Mouse (Mus musculus) MEL (cell line): ENCODE measurements around the gene Ergic1. TPM values are rescaled to one million over a fixed set of nuclear protein-coding genes. Genes with fewer than 3 reads are reported as not detected.
A peak's percentile ranks its signal among the peaks of the same experiment; 100 is the strongest.

Experiments
- DNase-seq: peaks from one replicate; pipeline ENCODE4 v3.0.0; 2011; ENCODE audit warnings: low read depth, low spot score
- H3K27ac ChIP-seq: 2 replicates; pipeline ENCODE4 v1.5.1; 2012; ENCODE audit warnings: low read depth, mild to moderate bottlenecking, control low read depth, low read length, moderate library complexity; ENCODE audit not compliant: control insufficient read depth
- H3K27me3 ChIP-seq, 2 experiments: fragments of 150-350 bp in 1 of 2; sonication (generic) in 1 of 2; 2 replicates each; pipeline ENCODE4 v1.6.1; 2012; ENCODE audit warnings: low read length in 2 of 2, mild to moderate bottlenecking in 2 of 2, improper control_type of control experiment in 1 of 2, moderate library complexity in 1 of 2; ENCODE audit not compliant: insufficient read depth in 2 of 2, control insufficient read depth in 1 of 2
- H3K36me3 ChIP-seq, 2 experiments: 2 replicates each; pipeline ENCODE4 v1.6.1; 2012 to 2014; ENCODE audit warnings: low read length in 2 of 2, improper control_type of control experiment in 1 of 2, inconsistent platforms in 1 of 2, mild to moderate bottlenecking in 1 of 2; ENCODE audit not compliant: insufficient read depth in 2 of 2, control insufficient read depth in 1 of 2
- H3K4me1 ChIP-seq, 2 experiments: fragments of 150-350 bp in 1 of 2; sonication (generic) in 1 of 2; 2 replicates each; pipeline ENCODE4 v1.6.1; 2012; ENCODE audit warnings: low read length in 2 of 2, improper control_type of control experiment in 1 of 2, mild to moderate bottlenecking in 1 of 2; ENCODE audit not compliant: insufficient read depth in 2 of 2, control insufficient read depth in 1 of 2
- H3K4me3 ChIP-seq, 2 experiments: fragments of 150-350 bp in 1 of 2; sonication (generic) in 1 of 2; 2 replicates each; pipeline ENCODE4 v1.5.1; 2012; ENCODE audit warnings: low read depth in 2 of 2, low read length in 2 of 2, mild to moderate bottlenecking in 2 of 2, moderate library complexity in 2 of 2, control low read depth in 1 of 2, improper control_type of control experiment in 1 of 2; ENCODE audit not compliant: control insufficient read depth in 1 of 2, insufficient read depth in 1 of 2
- H3K79me2 ChIP-seq: 2 replicates; pipeline ENCODE4 v1.6.1; 2012; ENCODE audit warnings: mild to moderate bottlenecking, low read length, moderate library complexity; ENCODE audit not compliant: control insufficient read depth, poor library complexity, insufficient read depth
- H3K9ac ChIP-seq: 2 replicates; pipeline ENCODE4 v1.6.1; 2012; ENCODE audit warnings: low read depth, mild to moderate bottlenecking, control low read depth, low read length, moderate library complexity; ENCODE audit not compliant: control insufficient read depth, poor library complexity, severe bottlenecking
- H3K9me3 ChIP-seq: fragments of 150-350 bp; sonication (generic); replicated peaks from 2 replicates; pipeline ENCODE4 v1.6.1; 2012; ENCODE audit warnings: mild to moderate bottlenecking, low read length, improper control_type of control experiment, moderate library complexity; ENCODE audit not compliant: insufficient read depth
- CHD1 ChIP-seq: IDR thresholded peaks from 2 replicates; pipeline ENCODE4 v1.6.1; 2012; ENCODE audit warnings: low read depth, mild to moderate bottlenecking, inconsistent platforms, low read length, improper control_type of control experiment
- CTCF ChIP-seq, 3 experiments: IDR thresholded peaks in 2 of 3; conservative IDR thresholded peaks in 1 of 3; 2 replicates each; pipeline ENCODE4 v1.5.1; 2011 to 2012; ENCODE audit warnings: low read length in 3 of 3, low read depth in 2 of 3, mild to moderate bottlenecking in 2 of 3, improper control_type of control experiment in 1 of 3, inconsistent platforms in 1 of 3, mixed read lengths in 1 of 3, moderate library complexity in 1 of 3; ENCODE audit not compliant: control insufficient read depth in 1 of 3, insufficient read depth in 1 of 3, poor library complexity in 1 of 3, severe bottlenecking in 1 of 3
- EP300 ChIP-seq, 2 experiments: IDR thresholded peaks; 2 replicates each; pipeline ENCODE4 v1.6.1; 2011; ENCODE audit warnings: improper control_type of control experiment in 2 of 2, low read length in 2 of 2, low read depth in 1 of 2, mild to moderate bottlenecking in 1 of 2
- MEF2A ChIP-seq: IDR thresholded peaks from 2 replicates; pipeline ENCODE4 v1.6.1; 2014; ENCODE audit warnings: low read depth, mild to moderate bottlenecking, inconsistent platforms, low read length, improper control_type of control experiment; ENCODE audit not compliant: poor library complexity, insufficient replicate concordance, severe bottlenecking; ENCODE audit errors: extremely low read depth
- MXI1 ChIP-seq: IDR thresholded peaks from 2 replicates; pipeline ENCODE4 v1.6.1; 2011; ENCODE audit warnings: mild to moderate bottlenecking, low read depth, low read length, improper control_type of control experiment
- MYB ChIP-seq: IDR thresholded peaks from 2 replicates; pipeline ENCODE4 v1.6.1; 2011; ENCODE audit warnings: mild to moderate bottlenecking, low read depth, low read length, improper control_type of control experiment
- NRF1 ChIP-seq: IDR thresholded peaks from 2 replicates; pipeline ENCODE4 v1.6.1; 2014; ENCODE audit warnings: low read depth, mild to moderate bottlenecking, inconsistent platforms, low read length, improper control_type of control experiment, moderate library complexity; ENCODE audit not compliant: poor library complexity, insufficient read depth, severe bottlenecking
- POLR2AphosphoS5 ChIP-seq: IDR thresholded peaks from 2 replicates; pipeline ENCODE4 v1.6.1; 2012; ENCODE audit warnings: low read depth, borderline replicate concordance, mild to moderate bottlenecking, inconsistent platforms, low read length, moderate library complexity, mixed read lengths
- RAD21 ChIP-seq: IDR thresholded peaks from 2 replicates; pipeline ENCODE4 v1.6.1; 2011; ENCODE audit warnings: mild to moderate bottlenecking, low read depth, low read length, improper control_type of control experiment
- SIN3A ChIP-seq: IDR thresholded peaks from 2 replicates; pipeline ENCODE4 v1.6.1; 2012; ENCODE audit warnings: low read length, improper control_type of control experiment, inconsistent platforms
- SMC3 ChIP-seq: IDR thresholded peaks from 2 replicates; pipeline ENCODE4 v1.6.1; 2011; ENCODE audit warnings: low read depth, low read length, improper control_type of control experiment
- TCF12 ChIP-seq: IDR thresholded peaks from 2 replicates; pipeline ENCODE4 v1.6.1; 2014; ENCODE audit warnings: low read depth, mild to moderate bottlenecking, inconsistent platforms, low read length, improper control_type of control experiment, moderate library complexity
- ZC3H11A ChIP-seq: IDR thresholded peaks from 2 replicates; pipeline ENCODE4 v1.6.1; 2012; ENCODE audit warnings: low read depth, mild to moderate bottlenecking, inconsistent platforms, low read length, improper control_type of control experiment
- polyA plus RNA-seq, 2 experiments: library from polyadenylated mRNA; stranded (reverse) in 1 of 2; unstranded in 1 of 2; fragments of >175 nt in 1 of 2; fragments of >200 nt in 1 of 2; gene quantifications; 2 replicates each; pipeline versions ENCODE4 v1.2.1 to v1.2.4; 2012; ENCODE audit warnings: low replicate concordance in 2 of 2, low read depth in 1 of 2; ENCODE audit not compliant: insufficient read length in 2 of 2, insufficient read depth in 1 of 2, missing spikeins in 1 of 2
- total RNA-seq: library from RNA; depleted of rRNA; stranded (reverse); fragments of 300-350 nt; gene quantifications from 2 replicates; pipeline ENCODE4 v1.2.3, GENCODE M21; 2012

Ergic1 gene
- total and polyA plus RNA-seq, 3 experiments: 78.5 to 730 (median 95.6) TPM

DNA sequence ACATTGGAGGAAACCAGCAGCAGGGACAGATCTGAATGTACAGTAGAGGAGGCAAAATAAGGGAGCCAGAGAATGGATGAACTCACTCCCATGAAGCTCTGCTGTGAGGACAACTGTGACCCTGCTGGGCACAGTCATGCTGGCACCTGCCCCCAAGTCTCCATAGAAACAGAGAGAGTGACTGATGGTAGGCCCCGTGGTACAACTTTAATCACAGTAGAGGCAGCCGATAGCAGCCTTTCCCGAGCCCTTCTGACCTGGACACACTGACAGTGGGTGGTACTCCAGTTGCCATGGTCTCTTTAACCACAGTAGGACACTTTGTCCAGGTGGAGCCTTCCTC is 98.3 kb downstream of the Ergic1 start:
- Histone ChIP-seq H3K4me1 (peaks cover 2 to 18% of the 10 kb centered on the region in 2 experiments; a peak in 3 of 4 replicates), H3K36me3 (peaks cover 0 to 13% of the 10 kb centered on the region in 2 experiments; a peak in 2 of 4 replicates), H3K9me3 (no peaks in the 10 kb centered on the region), H3K4me3 (no peak overlapping the region), H3K9ac (no peak overlapping the region), H3K79me2 (peaks cover 3% of the 10 kb centered on the region; the same call in 1 of the 2 replicates), H3K27me3 (no peaks in the 10 kb centered on the region)
- DNase-seq: no peak
- no peak for TF ChIP-seq CHD1
- TF ChIP-seq, all 39 proteins: peak for 0
- no peak overlapping the region for H3K27ac ChIP-seq

DNA sequence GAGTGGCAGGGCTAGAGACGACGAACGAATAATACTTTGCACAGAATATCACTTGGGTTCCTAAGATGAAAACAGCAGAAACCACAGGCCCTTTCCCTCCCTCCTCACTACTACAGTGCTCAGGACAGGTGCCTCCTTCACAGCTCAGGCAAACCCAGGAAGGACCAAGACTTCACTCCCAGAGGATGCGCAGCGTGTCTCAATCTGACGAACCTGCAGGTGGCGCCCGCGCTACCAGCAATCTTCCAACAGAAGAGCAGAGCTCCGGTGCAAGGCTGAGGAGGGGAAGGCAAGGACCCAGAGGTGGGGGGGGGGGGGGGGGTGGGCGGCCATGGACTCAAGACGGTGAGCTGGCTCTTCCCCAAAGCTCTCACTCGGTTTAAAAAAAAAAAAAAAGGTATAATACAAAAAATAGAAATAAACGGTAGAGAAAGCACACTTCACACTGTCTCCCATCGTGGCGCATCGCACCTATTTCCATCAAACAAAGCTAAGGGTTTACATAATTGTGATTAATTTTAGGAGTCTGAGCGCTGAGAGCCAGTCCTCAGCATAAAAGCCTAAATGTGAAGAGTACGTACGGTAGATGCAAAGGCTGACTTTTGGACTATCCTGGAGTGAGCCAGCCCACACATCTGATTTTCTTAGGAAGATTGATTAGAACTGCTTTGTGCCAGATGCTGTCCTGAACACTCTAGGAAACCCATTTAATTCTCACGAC is 99.1 kb downstream of the Ergic1 start:
- no peaks in the 10 kb centered on the region for H3K27me3 ChIP-seq
- DNase-seq: peak; percentile 79
- peaks cover 3% of the 10 kb centered on the region; the same call in 1 of the 2 replicates for H3K79me2 ChIP-seq
- TF ChIP-seq NRF1 (peak; percentile 40; the same call in 1 of the 2 replicates), RAD21 (peak; percentile 60), ZC3H11A (peak; percentile 59), SIN3A (no peak), MYB (no peak), MXI1 (no peak), EP300 (IDR thresholded peaks at IDR 0.05; ENCODE audit: low read depth in 1 of 2, low read length in 2 of 2) (no peak), MEF2A (no peak), TCF12 (no peak), POLR2AphosphoS5 (no peak), CTCF (IDR thresholded peaks at IDR 0.05 in 2 of 3, conservative IDR thresholded peaks at IDR 0.05 in 1 of 3; ENCODE audit: control insufficient read depth in 1 of 3, insufficient read depth in 1 of 3, low read depth in 2 of 3, low read length in 3 of 3, poor library complexity in 1 of 3, severe bottlenecking in 1 of 3) (peak; percentile 53 to 91 (median 76); a peak in 5 of 6 replicates), SMC3 (peak; percentile 85)
- H3K4me3 ChIP-seq: no peak overlapping the region
- no peak overlapping the region for H3K27ac ChIP-seq
- peaks cover 2 to 18% of the 10 kb centered on the region in 2 experiments; a peak in 3 of 4 replicates for H3K4me1 ChIP-seq
- peaks cover 0 to 13% of the 10 kb centered on the region in 2 experiments; a peak in 2 of 4 replicates for H3K36me3 ChIP-seq
- no peak overlapping the region for H3K9ac ChIP-seq
- H3K9me3 ChIP-seq: no peaks in the 10 kb centered on the region
